Mouse (Mus musculus) small intestine, adult 2 months (tissue): Measurements from ENCODE around the gene Elovl6. TPM values are rescaled to one million over a fixed set of nuclear protein-coding genes. Genes with fewer than 3 reads are reported as not detected.

Experiments used
- H3K27ac ChIP-seq: fragments of 200-500 bp; 2 replicates; pipeline ENCODE4 v1.5.1; 2012; ENCODE audit warnings: low read depth, low read length, control low read depth, inconsistent platforms; ENCODE audit not compliant: insufficient read depth
- H3K27me3 ChIP-seq: fragments of 200-500 bp; 2 replicates; pipeline ENCODE4 v1.6.1; 2012; ENCODE audit warnings: mild to moderate bottlenecking, moderate library complexity, low read length, inconsistent platforms; ENCODE audit not compliant: control insufficient read depth, insufficient read depth
- H3K36me3 ChIP-seq: fragments of 200-500 bp; 2 replicates; pipeline ENCODE4 v1.6.1; 2012; ENCODE audit warnings: mild to moderate bottlenecking, low read length, control low read depth, inconsistent platforms; ENCODE audit not compliant: control insufficient read depth, insufficient read depth
- H3K4me1 ChIP-seq: fragments of 200-500 bp; 2 replicates; pipeline ENCODE4 v1.6.1; 2012; ENCODE audit warnings: low read length, inconsistent platforms, mixed read lengths; ENCODE audit not compliant: control insufficient read depth, insufficient read depth, insufficient read length
- H3K4me3 ChIP-seq: fragments of 200-500 bp; 2 replicates; pipeline ENCODE4 v1.5.1; 2012; ENCODE audit warnings: low read depth, mild to moderate bottlenecking, control low read depth, inconsistent platforms, low read length, moderate library complexity
- CTCF ChIP-seq: fragments of 200-500 bp; IDR thresholded peaks from 2 replicates; pipeline ENCODE4 v1.5.1; 2012; ENCODE audit warnings: low read depth, mild to moderate bottlenecking, control low read depth, inconsistent platforms, low read length, moderate library complexity, mixed read lengths; ENCODE audit not compliant: insufficient replicate concordance, insufficient read length; ENCODE audit errors: extremely low read depth
- POLR2A ChIP-seq: fragments of 200-500 bp; IDR thresholded peaks from 2 replicates; pipeline ENCODE4 v1.6.1; 2012; ENCODE audit warnings: low read depth, mild to moderate bottlenecking, control low read depth, inconsistent platforms, low read length, moderate library complexity
- WGBS: fragments of 180-500 bp; shearing (Covaris S2); methylation state at CpG from one replicate; pipeline ENCODE4 v1.1.7; 2018; 5-methylcytosine and 5-hydroxymethylcytosine counted together
- polyA plus RNA-seq: library from polyadenylated mRNA; depleted of rRNA; stranded (reverse); fragments of >200 nt; gene quantifications from 2 replicates; pipeline ENCODE4 v1.2.3, GENCODE M21; 2012

Elovl6 gene
- polyA plus RNA-seq, 1 experiment: 25.3 TPM

GRCm38 (mm10) chr3:129508571-129508970, 23.6 kb upstream of the Elovl6 start:
- H3K27me3 ChIP-seq: no peaks in the 10 kb centered on the region
- H3K4me1 ChIP-seq: peaks cover 2% of the 10 kb centered on the region; the same call in 1 of the 2 replicates
- no peak overlapping the region for H3K4me3 ChIP-seq
- TF ChIP-seq CTCF (no peak), POLR2A (no peak)
- H3K27ac ChIP-seq: no peak overlapping the region
- no peaks in the 10 kb centered on the region for H3K36me3 ChIP-seq

- Histone ChIP-seq H3K36me3 (no peaks in the 10 kb centered on the region), H3K4me3 (no peak overlapping the region), H3K27me3 (no peaks in the 10 kb centered on the region), H3K27ac (no peak overlapping the region), H3K4me1 (peaks cover 2% of the 10 kb centered on the region; the same call in 1 of the 2 replicates)
- TF ChIP-seq CTCF: no peak
- no peak for TF ChIP-seq POLR2A
- WGBS: 76% methylated on average over 10 of the region's 10 CpGs
Observed at GRCm38 (mm10) chr3:129509725-129510124, 22.4 kb upstream of the Elovl6 start.

GRCm38 (mm10) chr3:129515863-129516436, 16.2 kb upstream of the Elovl6 start:
- TF ChIP-seq CTCF: no peak
- WGBS: 92% methylated on average over 3 of the region's 3 CpGs

GRCm38 (mm10) chr3:129520499-129520898, 11.7 kb upstream of the Elovl6 start:
- Histone ChIP-seq H3K4me1 (no peaks in the 10 kb centered on the region), H3K27me3 (no peaks in the 10 kb centered on the region), H3K36me3 (no peaks in the 10 kb centered on the region), H3K27ac (no peak overlapping the region), H3K4me3 (no peak overlapping the region)
- 69% methylated on average over 4 of the region's 4 CpGs for WGBS
- TF ChIP-seq CTCF (peak; percentile 15; the same call in 1 of the 2 replicates), POLR2A (no peak)

More at GRCm38 (mm10) chr3:129515863-129516436, 16.2 kb upstream of the Elovl6 start:
- Histone ChIP-seq H3K36me3 (no peaks in the 10 kb centered on the region), H3K27me3 (no peaks in the 10 kb centered on the region), H3K4me3 (no peak overlapping the region), H3K27ac (no peak overlapping the region), H3K4me1 (no peaks in the 10 kb centered on the region)

GRCm38 (mm10) chr3:129523456-129524143, 8.6 kb upstream of the Elovl6 start:
- Histone ChIP-seq H3K36me3 (no peaks in the 10 kb centered on the region), H3K4me1 (no peaks in the 10 kb centered on the region), H3K27me3 (no peaks in the 10 kb centered on the region), H3K27ac (no peak overlapping the region), H3K4me3 (no peak overlapping the region)
- TF ChIP-seq CTCF (no peak), POLR2A (no peak)
- 77% methylated on average over 10 of the region's 10 CpGs for WGBS

GRCm38 (mm10) chr3:129527046-129527445, 5.1 kb upstream of the Elovl6 start:
- 77% methylated on average over 3 of the region's 3 CpGs for WGBS
- TF ChIP-seq CTCF (no peak), POLR2A (no peak)
- no peaks in the 10 kb centered on the region for H3K27me3 ChIP-seq
- no peak overlapping the region for H3K27ac ChIP-seq
- no peaks in the 10 kb centered on the region for H3K36me3 ChIP-seq
- H3K4me1 ChIP-seq: peaks cover 2% of the 10 kb centered on the region; the same call in 1 of the 2 replicates
- no peak overlapping the region for H3K4me3 ChIP-seq

- no peaks in the 10 kb centered on the region for H3K27me3 ChIP-seq
- WGBS: 91% methylated on average over 3 of the region's 3 CpGs
- TF ChIP-seq POLR2A: no peak
- TF ChIP-seq CTCF: no peak
- no peak overlapping the region for H3K27ac ChIP-seq
- H3K4me3 ChIP-seq: no peak overlapping the region
- H3K36me3 ChIP-seq: no peaks in the 10 kb centered on the region
- H3K4me1 ChIP-seq: peaks cover 2% of the 10 kb centered on the region
Observed at GRCm38 (mm10) chr3:129529311-129529710, 2.8 kb upstream of the Elovl6 start.
